Mouse (Mus musculus): Measurements from ENCODE around the gene Max. TPM values are rescaled to one million over a fixed set of nuclear protein-coding genes. Genes with fewer than 3 reads are reported as not detected.

Max gene
- total and polyA plus RNA-seq, 3 experiments, result 48.2 to 356 (median 164) TPM

- Histone ChIP-seq H3K4me3 (ENCODE audit: control insufficient read depth in 1 of 2, insufficient read depth in 1 of 2, low read depth in 2 of 2, low read length in 2 of 2) (no peak overlapping the region), H3K27ac (ENCODE audit: control insufficient read depth, low read depth, low read length) (no peak overlapping the region), H3K36me3 (ENCODE audit: control insufficient read depth in 1 of 2, insufficient read depth in 2 of 2, low read length in 2 of 2) (peaks cover 18 to 57% of the 10 kb centered on the region in 2 experiments), H3K9me3 (replicated peaks; ENCODE audit: insufficient read depth, low read length) (no peaks in the 10 kb centered on the region), H3K79me2 (ENCODE audit: control insufficient read depth, insufficient read depth, low read length, poor library complexity) (peaks cover 6% of the 10 kb centered on the region), H3K9ac (ENCODE audit: control insufficient read depth, low read depth, low read length, poor library complexity, severe bottlenecking) (no peak overlapping the region), H3K27me3 (ENCODE audit: control insufficient read depth in 1 of 2, insufficient read depth in 2 of 2, low read length in 2 of 2) (no peaks in the 10 kb centered on the region), H3K4me1 (ENCODE audit: control insufficient read depth in 1 of 2, insufficient read depth in 2 of 2, low read length in 2 of 2) (peaks cover 3 to 5% of the 10 kb centered on the region in 2 experiments; a peak in 3 of 4 replicates)
- no peak for DNase-seq (ENCODE audit: low read depth, low spot score)
- TF ChIP-seq MYB (IDR thresholded peaks at IDR 0.05; ENCODE audit: low read depth, low read length) (no peak), TCF12 (IDR thresholded peaks at IDR 0.05; ENCODE audit: low read depth, low read length) (no peak), HCFC1 (IDR thresholded peaks at IDR 0.05; ENCODE audit: low read depth, low read length) (no peak), EP300 (IDR thresholded peaks at IDR 0.05; ENCODE audit: low read depth in 1 of 2, low read length in 2 of 2) (no peak), USF1 (IDR thresholded peaks at IDR 0.05; ENCODE audit: low read depth, low read length) (no peak), POLR2A (IDR thresholded peaks at IDR 0.05; ENCODE audit: control insufficient read depth in 1 of 2, insufficient read depth in 1 of 2, low read depth in 1 of 2, low read length in 2 of 2, poor library complexity in 1 of 2) (no peak), SMC3 (IDR thresholded peaks at IDR 0.05; ENCODE audit: low read depth, low read length) (no peak), ZC3H11A (IDR thresholded peaks at IDR 0.05; ENCODE audit: low read depth, low read length) (no peak), MAZ (IDR thresholded peaks at IDR 0.05; ENCODE audit: low read depth, low read length) (no peak), ETS1 (IDR thresholded peaks at IDR 0.05; ENCODE audit: low read depth, low read length) (no peak), MEF2A (IDR thresholded peaks at IDR 0.05; ENCODE audit: extremely low read depth, insufficient replicate concordance, low read depth, low read length, poor library complexity, severe bottlenecking) (no peak), RCOR1 (IDR thresholded peaks at IDR 0.05; ENCODE audit: low read depth, low read length) (no peak), TAL1 (IDR thresholded peaks at IDR 0.05; ENCODE audit: low read length) (no peak)
Measured at GRCm38 (mm10) chr12:76948185-76948584, 13.8 kb downstream of the Max start.

- Histone ChIP-seq H3K27ac (ENCODE audit: control insufficient read depth, low read depth, low read length) (no peak overlapping the region), H3K27me3 (ENCODE audit: control insufficient read depth in 1 of 2, insufficient read depth in 2 of 2, low read length in 2 of 2) (no peaks in the 10 kb centered on the region), H3K79me2 (ENCODE audit: control insufficient read depth, insufficient read depth, low read length, poor library complexity) (peaks cover 10% of the 10 kb centered on the region), H3K36me3 (ENCODE audit: control insufficient read depth in 1 of 2, insufficient read depth in 2 of 2, low read length in 2 of 2) (peaks cover 25 to 57% of the 10 kb centered on the region in 2 experiments), H3K9ac (ENCODE audit: control insufficient read depth, low read depth, low read length, poor library complexity, severe bottlenecking) (no peak overlapping the region), H3K4me3 (ENCODE audit: control insufficient read depth in 1 of 2, insufficient read depth in 1 of 2, low read depth in 2 of 2, low read length in 2 of 2) (no peak overlapping the region), H3K9me3 (replicated peaks; ENCODE audit: insufficient read depth, low read length) (no peaks in the 10 kb centered on the region), H3K4me1 (ENCODE audit: control insufficient read depth in 1 of 2, insufficient read depth in 2 of 2, low read length in 2 of 2) (peaks cover 4 to 12% of the 10 kb centered on the region in 2 experiments)
- DNase-seq (ENCODE audit: low read depth, low spot score), result no peak
- no peak for TF ChIP-seq MAZ (IDR thresholded peaks at IDR 0.05; ENCODE audit: low read depth, low read length)
- no peak for TF ChIP-seq ZKSCAN1 (IDR thresholded peaks at IDR 0.05; ENCODE audit: low read depth, low read length)
- no peak for TF ChIP-seq CTCF (IDR thresholded peaks at IDR 0.05 in 2 of 3, conservative IDR thresholded peaks at IDR 0.05 in 1 of 3; ENCODE audit: control insufficient read depth in 1 of 3, insufficient read depth in 1 of 3, low read depth in 2 of 3, low read length in 3 of 3, poor library complexity in 1 of 3, severe bottlenecking in 1 of 3)
- no peak for TF ChIP-seq USF1 (IDR thresholded peaks at IDR 0.05; ENCODE audit: low read depth, low read length)
- TF ChIP-seq ELF1 (IDR thresholded peaks at IDR 0.05; ENCODE audit: low read depth, low read length), result no peak
Measured at GRCm38 (mm10) chr12:76947487-76947886, 14.5 kb downstream of the Max start.

Data from MEL (cell line).